ENCODE assay signal across 10 mouse cellular contexts in the genomic region with DNA sequence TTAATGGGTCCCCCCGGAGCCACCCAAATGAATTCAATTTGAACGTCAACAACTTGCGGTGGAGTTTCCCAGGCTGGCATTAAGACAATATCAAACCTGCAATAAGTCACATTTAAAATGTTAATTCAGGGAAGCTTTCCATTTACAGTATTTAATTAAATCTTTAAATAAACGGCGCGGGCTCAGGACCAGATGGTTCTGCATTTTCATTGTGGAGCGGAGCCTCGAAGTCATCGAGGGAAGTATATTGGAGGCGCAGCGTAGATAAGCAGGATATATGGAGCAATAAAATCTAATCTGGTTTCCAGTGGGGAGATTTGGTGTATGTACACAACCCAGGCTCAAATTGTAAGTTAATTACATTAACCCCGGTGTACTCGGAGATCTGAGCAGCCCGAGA.
A peak's percentile ranks its signal among the peaks of the same experiment; 100 is the strongest.
DNase-seq lines count a peak whose midpoint lies in the region; ATAC-seq and TF ChIP-seq lines count a peak whose summit lies in the region.
"Had no signal": no experiment of that assay in that cellular context is flagged by ENCODE, and none has a peak within 500 bp of the region (broad histone marks: within the 10 kb centered on the region; RNA-seq: fewer than 3 reads in every experiment).

No protein-coding gene starts in this region.

- TF ChIP-seq CTCF in E14TG2a.4 (conservative IDR thresholded peaks at IDR 0.05; ENCODE audit: low read length): no peak

- ATAC-seq in heart, embryonic 13.5 days (ENCODE audit: extremely low read depth, insufficient number of reproducible peaks, low FRiP score, low TSS enrichment): no peak
- peak; percentile 73 for ATAC-seq in forebrain, embryonic 15.5 days (replicated peaks)
- ATAC-seq in limb, embryonic 15.5 days (ENCODE audit: insufficient number of reproducible peaks, low FRiP score, low TSS enrichment, low read depth): no peak

- no peak overlapping the region for H3K9ac ChIP-seq in heart, embryonic 13.5 days
- peak overlapping the region; percentile 34; the same call in 1 of the 2 replicates for H3K9ac ChIP-seq in forebrain, embryonic 15.5 days (replicated peaks)
- H3K9ac ChIP-seq in limb, embryonic 15.5 days: no peak overlapping the region
- H3K9ac ChIP-seq: liver, embryonic 15.5 days had no signal

- H3K4me3 ChIP-seq in heart, embryonic 13.5 days: peak overlapping the region; percentile 47
- H3K4me3 ChIP-seq in E14TG2a.4 (replicated peaks; ENCODE audit: low read length): peak overlapping the region; percentile 64
- H3K4me3 ChIP-seq in forebrain, embryonic 15.5 days: peak overlapping the region; percentile 31
- H3K4me3 ChIP-seq in limb, embryonic 15.5 days: 0 out of 2 replicates have a peak overlapping the region, but pooled peaks have one; percentile 33

- peak overlapping the region; percentile 70 for H3K4me2 ChIP-seq in heart, embryonic 13.5 days
- H3K4me2 ChIP-seq in forebrain, embryonic 15.5 days (replicated peaks): peak overlapping the region; percentile 44
- 0 out of 2 replicates have a peak overlapping the region, but pooled peaks have one; percentile 20 for H3K4me2 ChIP-seq in limb, embryonic 15.5 days

- H3K9me3 ChIP-seq in heart, embryonic 13.5 days: no peaks in the 10 kb centered on the region
- no peaks in the 10 kb centered on the region for H3K9me3 ChIP-seq in E14TG2a.4 (ENCODE audit: low read length)
- H3K9me3 ChIP-seq in forebrain, embryonic 15.5 days: no peaks in the 10 kb centered on the region
- no peaks in the 10 kb centered on the region for H3K9me3 ChIP-seq in limb, embryonic 15.5 days
- H3K9me3 ChIP-seq: liver, embryonic 15.5 days had no signal

- H3K27me3 ChIP-seq in heart, embryonic 13.5 days (replicated peaks): peaks cover 76% of the 10 kb centered on the region
- H3K27me3 ChIP-seq in E14TG2a.4 (ENCODE audit: insufficient read depth, low read length): peaks cover 6% of the 10 kb centered on the region; the same call in 1 of the 2 replicates
- peaks cover 8% of the 10 kb centered on the region; the same call in 1 of the 2 replicates for H3K27me3 ChIP-seq in forebrain, embryonic 15.5 days
- H3K27me3 ChIP-seq in limb, embryonic 15.5 days: peaks cover 27% of the 10 kb centered on the region

- DNase-seq in heart, postnatal 4 days: no peak
- DNase-seq in urinary bladder, postnatal 36 days (ENCODE audit: low spot score in 2 of 2): no peak
- no peak for DNase-seq in cerebellum, postnatal 4 days (ENCODE audit: low spot score in 2 of 2)
- no peak for DNase-seq in adrenal gland, postnatal 14 days
- DNase-seq: cerebellum, postnatal 14 days had no signal

- H3K27ac ChIP-seq in heart, embryonic 13.5 days (replicated peaks): no peak overlapping the region
- peak overlapping the region; percentile 89 for H3K27ac ChIP-seq in forebrain, embryonic 15.5 days (replicated peaks)
- no peak overlapping the region for H3K27ac ChIP-seq in limb, embryonic 15.5 days
- H3K27ac ChIP-seq: liver, embryonic 15.5 days had no signal

- no peaks in the 10 kb centered on the region for H3K36me3 ChIP-seq in heart, embryonic 13.5 days
- no peaks in the 10 kb centered on the region for H3K36me3 ChIP-seq in E14TG2a.4 (ENCODE audit: insufficient read depth, low read length)
- no peaks in the 10 kb centered on the region for H3K36me3 ChIP-seq in forebrain, embryonic 15.5 days
- no peaks in the 10 kb centered on the region for H3K36me3 ChIP-seq in limb, embryonic 15.5 days
- H3K36me3 ChIP-seq: liver, embryonic 15.5 days had no signal

- peaks cover 37% of the 10 kb centered on the region for H3K4me1 ChIP-seq in heart, embryonic 13.5 days
- peaks cover 69% of the 10 kb centered on the region for H3K4me1 ChIP-seq in E14TG2a.4 (replicated peaks; ENCODE audit: low read depth, low read length)
- H3K4me1 ChIP-seq in forebrain, embryonic 15.5 days: peaks cover 37% of the 10 kb centered on the region
- peaks cover 59% of the 10 kb centered on the region for H3K4me1 ChIP-seq in limb, embryonic 15.5 days

- 2% methylated on average over 14 of the region's 14 CpGs for WGBS in heart, embryonic 13.5 days
- WGBS in forebrain, embryonic 15.5 days: 2% methylated on average over 14 of the region's 14 CpGs
- 2% methylated on average over 14 of the region's 14 CpGs for WGBS in limb, embryonic 15.5 days

Comparison
In these comparisons a context has a peak if more than half of its experiments do, and no peak if none do; other contexts are left out.
1. H3K4me2 ChIP-seq: peak in every context shown above with its lines; median percentile 70 in heart, embryonic 13.5 days; 44 in forebrain, embryonic 15.5 days; 20 in limb, embryonic 15.5 days.